Mouse (Mus musculus) olfactory bulb, adult 2 months (tissue): ENCODE results near the gene Tspan4. TPM values are rescaled to one million over a fixed set of nuclear protein-coding genes. Genes with fewer than 3 reads are reported as not detected.

ENCODE experiments used
- H3K27ac ChIP-seq: fragments of 200-500 bp; 2 replicates; pipeline ENCODE4 v1.5.1; 2012; ENCODE audit warnings: low read depth, low read length; ENCODE audit not compliant: insufficient read depth
- H3K4me1 ChIP-seq: fragments of 200-500 bp; 2 replicates; pipeline ENCODE4 v1.6.1; 2012; ENCODE audit warnings: low read length; ENCODE audit not compliant: control insufficient read depth, insufficient read depth
- H3K4me3 ChIP-seq: fragments of 200-500 bp; 2 replicates; pipeline ENCODE4 v1.5.1; 2012; ENCODE audit warnings: mild to moderate bottlenecking, low read depth, low read length, moderate library complexity; ENCODE audit not compliant: insufficient read depth
- CTCF ChIP-seq: fragments of 200-500 bp; IDR thresholded peaks from 2 replicates; pipeline ENCODE4 v1.5.1; 2012; ENCODE audit warnings: low read depth, mild to moderate bottlenecking, low read length, moderate library complexity; ENCODE audit not compliant: insufficient read depth
- POLR2A ChIP-seq: fragments of 200-500 bp; IDR thresholded peaks from 2 replicates; pipeline ENCODE4 v1.6.1; 2012; ENCODE audit warnings: mild to moderate bottlenecking, low read depth, low read length, moderate library complexity; ENCODE audit not compliant: insufficient read depth
- WGBS: fragments of 180-500 bp; shearing (Covaris S2); methylation state at CpG from one replicate; pipeline ENCODE4 v1.1.7; 2018; 5-methylcytosine and 5-hydroxymethylcytosine counted together
- polyA plus RNA-seq: library from polyadenylated mRNA; stranded (reverse); fragments of >200 nt; gene quantifications from 2 replicates; pipeline ENCODE4 v1.2.4, GENCODE M21; 2012; ENCODE audit warnings: low replicate concordance; ENCODE audit not compliant: missing spikeins, insufficient read depth, insufficient read length

The Tspan4 gene
- polyA plus RNA-seq, 1 experiment, result not detected

- Histone ChIP-seq H3K4me1 (peaks cover 39% of the 10 kb centered on the region), H3K4me3 (no peak overlapping the region), H3K27ac (no peak overlapping the region)
- 53% methylated on average over 10 of the region's 10 CpGs for WGBS
- TF ChIP-seq POLR2A (no peak), CTCF (no peak)
Observed at GRCm38 (mm10) chr7:141465388-141466044, 9.5 kb upstream of the Tspan4 start.

- peaks cover 39% of the 10 kb centered on the region for H3K4me1 ChIP-seq
- 80% methylated on average over 7 of the region's 7 CpGs for WGBS
Observed at GRCm38 (mm10) chr7:141466045-141466394, 9.0 kb upstream of the Tspan4 start.

GRCm38 (mm10) chr7:141466607-141467148, 8.4 kb upstream of the Tspan4 start:
- WGBS, result 69% methylated on average over 10 of the region's 10 CpGs

More at GRCm38 (mm10) chr7:141466045-141466394, 9.0 kb upstream of the Tspan4 start:
- TF ChIP-seq CTCF (no peak), POLR2A (no peak)
- Histone ChIP-seq H3K27ac (no peak overlapping the region), H3K4me3 (no peak overlapping the region)

GRCm38 (mm10) chr7:141467230-141468030, 7.6 kb upstream of the Tspan4 start, which contains the start of gene Cd151:
Gene Cd151 (plus strand): TSS chr7:141467392.
- Histone ChIP-seq H3K27ac (no peak within 1 kb of the TSS; the same call in 1 of the 2 replicates), H3K4me1 (peaks cover 32% of the 10 kb centered on the region), H3K4me3 (peak within 1 kb of the TSS; percentile 64)
- TF ChIP-seq CTCF, result no peak
- TF ChIP-seq POLR2A, result no peak
- 4% methylated on average over 52 of the region's 52 CpGs for WGBS

More at GRCm38 (mm10) chr7:141466607-141467148, 8.4 kb upstream of the Tspan4 start:
- no peak for TF ChIP-seq POLR2A
- no peak for TF ChIP-seq CTCF
- Histone ChIP-seq H3K4me3 (peak overlapping the region; percentile 64; the same call in 1 of the 2 replicates), H3K27ac (no peak overlapping the region), H3K4me1 (peaks cover 36% of the 10 kb centered on the region)

- 67% methylated on average over 5 of the region's 5 CpGs for WGBS
- Histone ChIP-seq H3K4me3 (peak overlapping the region; percentile 64; the same call in 1 of the 2 replicates), H3K4me1 (peaks cover 32% of the 10 kb centered on the region), H3K27ac (no peak overlapping the region)
- TF ChIP-seq POLR2A (no peak), CTCF (no peak)
Observed at GRCm38 (mm10) chr7:141468164-141468521, 6.9 kb upstream of the Tspan4 start.

- 12% methylated on average over 8 of the region's 8 CpGs for WGBS
- TF ChIP-seq CTCF (no peak), POLR2A (no peak)
Observed at GRCm38 (mm10) chr7:141468522-141469211, 6.4 kb upstream of the Tspan4 start.

GRCm38 (mm10) chr7:141469352-141469751, 5.7 kb upstream of the Tspan4 start:
- H3K4me1 ChIP-seq, result peaks cover 35% of the 10 kb centered on the region
- no peak overlapping the region for H3K27ac ChIP-seq
- no peak for TF ChIP-seq CTCF
- TF ChIP-seq POLR2A, result no peak
- H3K4me3 ChIP-seq, result no peak overlapping the region
- WGBS, result 90% methylated on average over 6 of the region's 6 CpGs

More at GRCm38 (mm10) chr7:141468522-141469211, 6.4 kb upstream of the Tspan4 start:
- Histone ChIP-seq H3K27ac (no peak overlapping the region; the same call in 1 of the 2 replicates), H3K4me1 (peaks cover 33% of the 10 kb centered on the region), H3K4me3 (no peak overlapping the region)

GRCm38 (mm10) chr7:141469901-141470636, 5.0 kb upstream of the Tspan4 start:
- WGBS, result 88% methylated on average over 18 of the region's 18 CpGs
- TF ChIP-seq CTCF (no peak), POLR2A (no peak)
- Histone ChIP-seq H3K27ac (no peak overlapping the region), H3K4me3 (no peak overlapping the region), H3K4me1 (peaks cover 35% of the 10 kb centered on the region)
